Mouse (Mus musculus): ENCODE results near the gene Rdh19. TPM values are rescaled to one million over a fixed set of nuclear protein-coding genes. Genes with fewer than 3 reads are reported as not detected.
"Not testable (repeated sequence)": the region's sequence is repeated elsewhere in the genome, so short reads cannot be mapped to it uniquely, and the experiment has no call there.

Gene Rdh19
- total RNA-seq, 2 experiments from 2014 or later, result not detected

GRCm38 (mm10) chr10:127878262-127879057 lies 28.7 kb downstream of the Rdh19 start:
- no peak for DNase-seq
- intact Hi-C loops (cut with DNase I), result no loop called here

- DNase-seq, result no peak
- intact Hi-C loops (cut with DNase I), result no loop called here
Observed at GRCm38 (mm10) chr10:127879155-127879688, 29.5 kb downstream of the Rdh19 start.

- intact Hi-C loops (cut with DNase I), result no loop called here
- DNase-seq, result no peak
Observed at GRCm38 (mm10) chr10:127881041-127881440, 31.3 kb downstream of the Rdh19 start.

GRCm38 (mm10) chr10:127886551-127886950 lies 36.8 kb downstream of the Rdh19 start:
- intact Hi-C loops (cut with DNase I), result no loop called here
- no peak for DNase-seq

DNA sequence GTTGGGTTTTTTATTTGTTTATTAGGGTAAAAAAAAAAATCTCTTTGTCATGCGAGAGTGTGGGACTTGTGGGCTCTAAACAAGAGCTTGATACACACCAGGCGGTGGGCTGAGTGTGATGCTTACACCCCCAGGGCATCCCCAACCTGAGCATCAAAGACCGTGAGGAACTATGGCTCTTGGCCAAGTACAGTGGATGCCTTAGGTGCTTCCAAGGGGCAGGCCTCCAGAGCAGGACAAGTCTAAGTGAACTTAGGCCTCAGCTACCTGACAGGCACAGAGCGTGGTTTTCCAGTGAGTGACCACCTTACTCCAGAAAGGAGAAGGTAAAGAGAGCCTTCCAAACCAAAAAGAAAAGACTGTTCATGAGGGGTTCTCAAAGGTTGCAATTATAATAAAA lies 37.2 kb downstream of the Rdh19 start:
- intact Hi-C loops (cut with DNase I), result no loop called here

DNA sequence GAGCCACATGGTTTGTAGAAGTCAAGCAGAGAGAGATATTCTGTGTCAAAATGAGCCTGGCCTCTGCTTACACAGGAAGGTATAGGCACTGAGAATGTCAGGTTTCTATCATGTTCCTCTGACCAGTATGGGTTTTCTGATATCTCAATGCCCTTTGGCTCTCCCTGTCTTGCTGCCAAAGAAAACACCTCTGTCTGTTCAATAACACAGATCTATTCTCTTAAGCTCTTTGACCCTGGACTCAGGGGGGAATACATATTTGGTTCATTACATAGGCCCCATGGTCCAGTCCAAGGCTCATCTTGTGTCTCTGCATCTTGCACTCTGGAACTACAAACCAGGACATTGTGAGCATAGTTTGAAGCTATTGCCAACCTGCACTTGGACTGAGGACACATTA lies 38.9 kb downstream of the Rdh19 start, which contains the start of gene Rdh7:
Rdh7 (minus strand) TSS at position 213 of the 400 bp plus-strand sequence.
- intact Hi-C loops (cut with DNase I), result no loop called here
- DNase-seq, result no peak

More for the DNA sequence above, 37.2 kb downstream of the Rdh19 start:
- DNase-seq, result no peak

DNA sequence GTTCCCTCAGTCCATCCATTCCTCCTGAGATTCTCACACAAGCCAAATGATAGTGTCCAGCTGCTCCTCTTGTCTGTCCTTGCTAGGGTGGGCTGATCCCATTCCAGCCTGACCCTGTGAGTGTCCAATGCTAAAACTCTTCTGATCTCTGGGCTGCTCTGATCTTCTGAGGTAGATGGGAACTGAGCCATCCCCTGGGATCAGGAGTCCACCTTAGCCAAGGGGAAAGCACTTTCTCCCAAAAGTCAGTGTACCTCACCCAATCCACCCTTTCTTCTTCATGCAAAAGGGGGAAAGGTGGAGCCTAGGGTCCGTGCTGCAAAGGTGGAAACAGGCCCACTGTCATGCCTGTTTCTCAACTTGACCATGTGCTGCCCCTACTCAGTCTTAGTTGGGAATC lies 41.8 kb downstream of the Rdh19 start:
- DNase-seq, result no peak
- intact Hi-C loops (cut with DNase I), result no loop called here

GRCm38 (mm10) chr10:127893163-127894022 lies 43.7 kb downstream of the Rdh19 start:
- DNase-seq; intact Hi-C loops (cut with DNase I): not testable (repeated sequence)

- no peak for DNase-seq
- intact Hi-C loops (cut with DNase I), result no loop called here
Observed at GRCm38 (mm10) chr10:127896705-127897104, 47.0 kb downstream of the Rdh19 start.

DNA sequence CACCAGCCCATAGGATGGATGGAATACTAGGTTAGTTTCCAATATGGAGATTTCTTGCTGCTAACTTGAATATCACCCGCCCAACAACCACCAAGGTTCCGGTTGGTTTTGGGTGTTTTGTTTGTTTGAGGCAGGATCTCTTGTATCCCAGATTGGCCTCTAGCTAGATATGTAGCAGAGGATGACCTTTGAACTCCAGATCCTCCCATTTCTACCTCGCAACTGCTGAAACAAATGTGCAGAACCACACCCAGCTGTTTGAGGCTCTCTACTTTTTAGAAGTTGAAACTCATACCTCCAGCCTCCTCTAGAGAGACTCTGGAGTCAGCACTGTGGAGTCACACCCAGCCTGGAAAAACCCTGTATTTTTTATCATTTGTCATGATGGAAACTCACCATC lies 47.8 kb downstream of the Rdh19 start:
- intact Hi-C loops (cut with DNase I), result no loop called here
- DNase-seq, result no peak

- DNase-seq, result no peak
- intact Hi-C loops (cut with DNase I), result no loop called here
Observed at GRCm38 (mm10) chr10:127898218-127898617, 48.5 kb downstream of the Rdh19 start, which contains the start of gene Sdr9c7. Sdr9c7 (plus strand) TSS chr10:127898518.

DNA sequence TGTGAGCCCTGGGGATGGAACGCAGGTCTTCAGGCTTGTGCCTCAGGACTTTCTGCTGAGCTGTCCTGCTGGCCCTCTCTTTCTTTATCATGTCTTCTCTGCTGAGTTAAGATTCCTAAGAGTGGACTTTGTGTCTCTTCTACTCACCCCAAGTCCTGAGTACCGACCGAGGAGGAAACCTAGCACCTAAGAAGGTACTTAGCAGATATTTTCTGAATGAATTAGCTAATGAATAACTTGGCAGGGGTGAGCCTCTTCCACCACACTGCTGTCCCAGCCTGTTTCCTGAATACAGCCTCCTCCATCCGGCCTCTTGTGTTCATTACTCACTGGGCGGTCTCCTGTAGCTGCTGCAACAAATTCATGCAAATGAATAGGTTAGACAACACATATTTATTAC lies 50.1 kb downstream of the Rdh19 start:
- DNase-seq, result no peak
- intact Hi-C loops (cut with DNase I), result no loop called here

DNA sequence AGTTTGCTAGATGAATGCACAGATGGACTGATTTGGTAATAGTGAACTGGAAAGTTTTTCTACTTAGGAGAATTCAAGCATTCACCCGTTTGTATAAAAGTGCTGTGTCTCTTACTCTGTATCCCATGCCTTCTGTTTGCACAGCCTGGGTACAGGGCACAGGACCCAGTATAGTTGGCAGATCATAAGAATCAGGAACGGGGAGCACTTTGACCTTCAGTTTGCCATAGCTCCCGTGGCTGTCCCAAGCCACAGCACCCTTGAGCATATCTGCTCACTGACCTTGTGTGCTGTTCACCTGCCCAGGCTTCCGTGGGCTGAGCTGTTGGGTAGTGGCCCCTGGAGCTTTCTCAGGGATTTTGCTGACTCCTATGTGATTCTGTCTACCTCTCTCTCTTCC lies 52.0 kb downstream of the Rdh19 start:
- intact Hi-C loops (cut with DNase I), result no loop called here
- DNase-seq, result no peak

GRCm38 (mm10) chr10:127903116-127903515 lies 53.4 kb downstream of the Rdh19 start:
- DNase-seq, result no peak
- intact Hi-C loops (cut with DNase I), result no loop called here

- intact Hi-C loops (cut with DNase I), result no loop called here
- DNase-seq, result no peak
Observed at GRCm38 (mm10) chr10:127904718-127905446, 55.2 kb downstream of the Rdh19 start.

GRCm38 (mm10) chr10:127906138-127906537 lies 56.4 kb downstream of the Rdh19 start:
- no peak for DNase-seq
- intact Hi-C loops (cut with DNase I), result no loop called here

DNA sequence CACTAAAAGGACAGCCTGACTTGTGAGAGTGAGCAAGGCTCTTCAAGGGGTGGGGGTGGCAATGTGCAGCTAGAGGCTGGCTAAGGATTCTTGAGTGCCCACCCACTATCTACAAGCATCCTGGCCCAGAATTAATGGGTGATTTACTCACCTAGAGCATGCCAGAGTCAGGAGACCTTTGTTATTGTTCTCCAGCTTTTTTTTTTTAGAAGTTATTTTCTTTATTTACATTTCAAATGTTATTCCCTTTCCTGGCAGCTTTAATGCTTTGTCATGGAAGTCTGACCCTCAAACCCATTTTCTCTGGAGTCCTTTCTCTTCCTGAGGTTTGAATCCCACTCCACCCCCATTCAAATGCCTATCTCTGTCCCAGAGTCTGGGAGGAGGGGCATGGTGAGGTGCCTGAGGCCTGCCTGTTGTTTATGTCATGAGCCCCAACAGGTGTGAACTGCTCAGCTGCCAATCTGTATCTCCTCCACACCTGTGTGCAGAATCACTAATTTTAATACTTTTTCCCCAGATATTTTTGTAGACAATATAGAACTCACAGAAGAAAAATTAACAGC lies 57.7 kb downstream of the Rdh19 start:
- intact Hi-C loops (cut with DNase I), result no loop called here
- DNase-seq, result no peak

Measured in heart, postnatal 36 days (tissue).